Mouse (Mus musculus): Measurements from ENCODE around the gene Tmco5. TPM values are rescaled to one million over a fixed set of nuclear protein-coding genes. Genes with fewer than 3 reads are reported as not detected.

Tmco5 gene
- polyA plus RNA-seq (2014; fragmentation: Nextera tagmentation; extraction: Ambion mirVana): not detected in 2 replicates

DNA sequence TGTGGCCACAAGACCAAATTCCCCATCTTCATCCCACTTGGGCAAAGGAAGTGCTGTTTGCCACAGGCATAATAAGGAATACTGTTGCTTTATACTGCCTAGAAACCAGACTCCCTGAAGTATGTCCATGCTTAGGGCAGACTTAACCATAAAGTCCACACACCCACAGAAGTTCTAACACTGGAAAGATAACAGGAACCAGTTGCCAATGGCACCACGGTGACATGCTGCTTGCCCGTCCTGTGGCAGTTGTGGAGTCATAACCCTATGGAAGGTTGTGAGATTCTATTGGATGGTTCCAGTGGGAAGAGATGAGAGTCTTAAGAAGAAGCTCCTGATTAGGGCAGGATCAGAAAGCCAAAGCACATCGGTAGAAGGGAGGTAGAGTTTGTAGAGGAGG is at the start of gene Tmco5:
Gene Tmco5 (plus strand): TSS at position 301 of the 400 bp plus-strand sequence.
- H3K9me3 ChIP-seq (ENCODE audit: control insufficient read depth, low read depth, low read length): no peaks in the 10 kb centered on the region
- no peak within 1 kb of the TSS for H3K27ac ChIP-seq (ENCODE audit: low read length)
- ATAC-seq (ENCODE audit: insufficient number of reproducible peaks, insufficient read depth, low FRiP score, low read depth): no peak
- 92% methylated on average over 3 of the region's 3 CpGs for WGBS
- no peaks in the 10 kb centered on the region for H3K36me3 ChIP-seq (ENCODE audit: control insufficient read depth, insufficient read depth, low read length)
- H3K9ac ChIP-seq (replicated peaks; ENCODE audit: low read depth, low read length): no peak within 1 kb of the TSS
- no peaks in the 10 kb centered on the region for H3K27me3 ChIP-seq (ENCODE audit: control insufficient read depth, insufficient read depth, low read length)
- H3K4me3 ChIP-seq (ENCODE audit: low read depth, low read length): no peak within 1 kb of the TSS
- no peaks in the 10 kb centered on the region for H3K4me1 ChIP-seq (ENCODE audit: control insufficient read depth, insufficient read depth, low read length)
- H3K4me2 ChIP-seq (replicated peaks; ENCODE audit: low read depth, low read length): no peak within 1 kb of the TSS

DNA sequence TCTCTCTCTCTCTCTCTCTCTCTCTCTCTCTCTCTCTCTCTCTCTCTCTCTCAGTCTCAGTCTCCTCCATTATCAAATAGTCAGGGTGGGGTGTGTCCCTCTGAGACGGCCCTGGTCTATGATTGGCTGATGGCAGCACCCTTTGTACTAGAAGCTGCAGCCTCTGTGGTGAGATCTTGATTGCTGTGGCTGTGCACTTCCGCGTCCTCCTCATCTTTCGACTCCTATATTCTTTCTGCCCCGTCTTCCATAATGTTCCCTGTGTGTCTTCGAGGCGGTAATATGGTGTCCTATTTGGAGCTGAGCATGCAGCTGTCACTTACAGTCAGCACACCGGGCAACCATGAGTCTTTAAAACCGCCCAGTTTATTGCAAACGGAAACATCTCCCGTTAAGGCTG is 46.6 kb upstream of the Tmco5 start:
- no peaks in the 10 kb centered on the region for H3K9me3 ChIP-seq (ENCODE audit: control insufficient read depth, low read depth, low read length)
- H3K27me3 ChIP-seq (ENCODE audit: control insufficient read depth, insufficient read depth, low read length): no peaks in the 10 kb centered on the region
- H3K27ac ChIP-seq (ENCODE audit: low read length): no peak overlapping the region
- 53% methylated on average over 11 of the region's 11 CpGs for WGBS
- no peaks in the 10 kb centered on the region for H3K36me3 ChIP-seq (ENCODE audit: control insufficient read depth, insufficient read depth, low read length)
- no peak for ATAC-seq (ENCODE audit: insufficient number of reproducible peaks, insufficient read depth, low FRiP score, low read depth)
- H3K4me1 ChIP-seq (ENCODE audit: control insufficient read depth, insufficient read depth, low read length): no peaks in the 10 kb centered on the region
- H3K9ac ChIP-seq (replicated peaks; ENCODE audit: low read depth, low read length): no peak overlapping the region
- H3K4me2 ChIP-seq (replicated peaks; ENCODE audit: low read depth, low read length): no peak overlapping the region
- no peak overlapping the region for H3K4me3 ChIP-seq (ENCODE audit: low read depth, low read length)

DNA sequence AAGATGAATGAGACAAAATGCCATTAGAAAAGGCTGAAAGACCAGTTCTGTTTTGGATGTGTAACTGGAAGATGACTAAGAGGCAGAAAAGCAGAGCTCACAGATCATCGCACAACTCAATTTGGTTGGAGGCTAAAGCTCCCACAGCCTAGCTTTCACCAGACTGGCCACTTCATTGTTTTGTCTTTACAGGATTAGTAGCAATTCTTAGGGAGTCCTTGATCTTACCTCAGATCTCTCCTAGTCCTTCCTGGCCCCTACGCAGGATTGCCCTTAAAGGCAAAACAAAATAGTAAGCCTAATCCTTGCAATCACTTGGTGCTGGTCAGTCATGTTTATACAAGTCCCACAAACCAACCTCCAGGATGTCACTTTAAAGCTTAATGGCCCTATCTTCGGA is 40.7 kb upstream of the Tmco5 start:
- Histone ChIP-seq H3K27me3 (ENCODE audit: control insufficient read depth, insufficient read depth, low read length) (no peaks in the 10 kb centered on the region), H3K36me3 (ENCODE audit: control insufficient read depth, insufficient read depth, low read length) (no peaks in the 10 kb centered on the region), H3K4me3 (ENCODE audit: low read depth, low read length) (no peak overlapping the region), H3K4me1 (ENCODE audit: control insufficient read depth, insufficient read depth, low read length) (no peaks in the 10 kb centered on the region), H3K4me2 (replicated peaks; ENCODE audit: low read depth, low read length) (no peak overlapping the region), H3K9me3 (ENCODE audit: control insufficient read depth, low read depth, low read length) (no peaks in the 10 kb centered on the region), H3K27ac (ENCODE audit: low read length) (no peak overlapping the region), H3K9ac (replicated peaks; ENCODE audit: low read depth, low read length) (no peak overlapping the region)
- no peak for ATAC-seq (ENCODE audit: insufficient number of reproducible peaks, insufficient read depth, low FRiP score, low read depth)
- 54% methylated on average over 3 of the region's 3 CpGs for WGBS

DNA sequence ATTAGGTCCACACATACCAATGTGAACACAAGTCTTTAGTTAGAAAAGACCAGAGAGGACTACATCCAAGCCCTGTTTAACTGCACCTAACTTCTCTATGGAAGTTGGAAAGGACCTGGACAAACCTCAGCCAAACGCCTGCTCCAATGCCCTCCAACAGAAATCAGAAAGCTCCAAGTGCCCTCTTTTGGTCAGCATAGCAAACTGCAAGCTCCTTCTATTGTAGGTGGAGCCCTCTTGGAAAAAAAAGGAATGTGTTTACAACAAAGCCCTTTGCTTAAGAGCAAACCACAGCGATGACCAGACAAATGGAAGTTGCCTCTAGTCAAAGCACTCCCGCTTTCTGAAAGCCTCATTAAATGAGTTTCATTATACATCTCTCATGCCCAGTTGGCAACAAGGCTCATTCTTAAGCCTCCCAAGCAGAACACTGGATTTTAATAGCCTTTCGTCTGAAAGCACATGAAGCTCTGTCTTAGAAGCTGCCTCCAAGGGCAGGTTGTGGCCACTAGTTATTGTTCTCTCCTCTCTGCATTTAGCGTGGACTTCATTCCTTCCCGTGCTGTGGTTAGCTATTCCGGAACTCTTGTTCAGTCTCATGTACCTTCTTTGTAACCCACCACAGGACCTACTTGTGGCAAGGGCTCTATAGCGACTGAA is 39.8 kb upstream of the Tmco5 start:
- no peak overlapping the region for H3K27ac ChIP-seq (ENCODE audit: low read length)
- no peaks in the 10 kb centered on the region for H3K9me3 ChIP-seq (ENCODE audit: control insufficient read depth, low read depth, low read length)
- H3K27me3 ChIP-seq (ENCODE audit: control insufficient read depth, insufficient read depth, low read length): no peaks in the 10 kb centered on the region
- no peak overlapping the region for H3K4me3 ChIP-seq (ENCODE audit: low read depth, low read length)
- 49% methylated on average over 8 of the region's 8 CpGs for WGBS
- no peak overlapping the region for H3K4me2 ChIP-seq (replicated peaks; ENCODE audit: low read depth, low read length)
- no peak overlapping the region for H3K9ac ChIP-seq (replicated peaks; ENCODE audit: low read depth, low read length)
- H3K4me1 ChIP-seq (ENCODE audit: control insufficient read depth, insufficient read depth, low read length): no peaks in the 10 kb centered on the region
- no peaks in the 10 kb centered on the region for H3K36me3 ChIP-seq (ENCODE audit: control insufficient read depth, insufficient read depth, low read length)
- peak; percentile 4; the same call in 1 of the 2 replicates for ATAC-seq (ENCODE audit: insufficient number of reproducible peaks, insufficient read depth, low FRiP score, low read depth)

DNA sequence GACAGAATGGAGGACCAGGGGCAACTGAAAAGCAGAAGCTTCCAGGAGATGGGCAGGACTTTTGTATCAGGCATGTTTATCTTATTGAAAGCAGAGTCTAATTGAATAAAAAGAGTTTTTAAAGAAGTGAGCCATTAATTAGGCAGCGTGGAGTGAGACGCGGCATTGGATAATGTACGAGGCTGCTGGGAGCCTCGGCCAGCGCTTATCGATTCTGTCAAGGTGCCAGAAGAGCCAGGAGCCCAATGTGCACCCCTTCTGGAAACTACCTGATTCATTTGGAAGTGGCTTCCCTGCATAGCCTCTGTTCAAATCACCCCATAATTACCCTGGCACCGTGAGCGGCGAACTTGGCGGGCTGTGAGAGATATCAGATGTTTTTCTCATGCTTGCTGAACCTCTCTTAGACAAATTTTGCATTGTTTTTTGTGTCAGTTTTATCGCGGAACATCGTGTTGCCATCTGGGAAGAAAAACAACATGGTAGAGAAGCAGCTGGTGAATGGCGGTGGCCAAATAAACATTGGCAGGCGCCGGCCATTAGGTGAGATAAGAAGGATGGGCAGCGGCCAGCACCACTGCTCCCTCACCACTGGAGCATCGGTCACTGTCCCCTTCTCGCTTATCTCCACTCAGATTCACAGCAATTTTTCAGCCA is 28.4 kb upstream of the Tmco5 start:
- Histone ChIP-seq H3K4me2 (replicated peaks; ENCODE audit: low read depth, low read length) (no peak overlapping the region), H3K4me3 (ENCODE audit: low read depth, low read length) (no peak overlapping the region)

DNA sequence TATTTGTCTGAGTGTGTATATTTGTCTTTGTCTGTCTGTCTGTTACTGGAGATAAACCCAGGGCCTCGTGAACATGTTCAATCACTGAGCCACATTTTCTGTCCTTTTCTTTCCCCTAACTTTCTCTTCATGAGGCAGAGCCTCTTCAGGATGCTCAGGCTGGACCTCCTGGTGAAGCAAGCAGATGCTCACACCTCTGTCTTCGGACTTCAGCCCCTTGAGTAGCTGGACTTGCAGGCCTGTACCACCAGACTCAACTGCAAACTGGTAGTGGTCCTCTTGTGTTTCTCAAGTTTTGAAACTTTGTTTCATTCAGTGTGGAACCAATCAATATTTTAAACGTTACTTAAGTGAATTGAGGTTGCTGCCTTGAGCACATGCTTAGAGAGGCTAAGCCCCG is 27.1 kb upstream of the Tmco5 start:
- no peaks in the 10 kb centered on the region for H3K9me3 ChIP-seq (ENCODE audit: control insufficient read depth, low read depth, low read length)
- no peak overlapping the region for H3K9ac ChIP-seq (replicated peaks; ENCODE audit: low read depth, low read length)
- no peak overlapping the region for H3K27ac ChIP-seq (ENCODE audit: low read length)
- no peaks in the 10 kb centered on the region for H3K27me3 ChIP-seq (ENCODE audit: control insufficient read depth, insufficient read depth, low read length)
- no peak for ATAC-seq (ENCODE audit: insufficient number of reproducible peaks, insufficient read depth, low FRiP score, low read depth)
- H3K4me3 ChIP-seq (ENCODE audit: low read depth, low read length): no peak overlapping the region
- no peak overlapping the region for H3K4me2 ChIP-seq (replicated peaks; ENCODE audit: low read depth, low read length)
- 71% methylated on average over 4 of the region's 4 CpGs for WGBS
- no peaks in the 10 kb centered on the region for H3K4me1 ChIP-seq (ENCODE audit: control insufficient read depth, insufficient read depth, low read length)
- H3K36me3 ChIP-seq (ENCODE audit: control insufficient read depth, insufficient read depth, low read length): no peaks in the 10 kb centered on the region

More for the DNA sequence above, 28.4 kb upstream of the Tmco5 start:
- Histone ChIP-seq H3K27me3 (ENCODE audit: control insufficient read depth, insufficient read depth, low read length) (no peaks in the 10 kb centered on the region), H3K9ac (replicated peaks; ENCODE audit: low read depth, low read length) (no peak overlapping the region), H3K9me3 (ENCODE audit: control insufficient read depth, low read depth, low read length) (no peaks in the 10 kb centered on the region), H3K4me1 (ENCODE audit: control insufficient read depth, insufficient read depth, low read length) (no peaks in the 10 kb centered on the region), H3K27ac (ENCODE audit: low read length) (no peak overlapping the region), H3K36me3 (ENCODE audit: control insufficient read depth, insufficient read depth, low read length) (no peaks in the 10 kb centered on the region)
- no peak for ATAC-seq (ENCODE audit: insufficient number of reproducible peaks, insufficient read depth, low FRiP score, low read depth)
- 55% methylated on average over 20 of the region's 20 CpGs for WGBS

DNA sequence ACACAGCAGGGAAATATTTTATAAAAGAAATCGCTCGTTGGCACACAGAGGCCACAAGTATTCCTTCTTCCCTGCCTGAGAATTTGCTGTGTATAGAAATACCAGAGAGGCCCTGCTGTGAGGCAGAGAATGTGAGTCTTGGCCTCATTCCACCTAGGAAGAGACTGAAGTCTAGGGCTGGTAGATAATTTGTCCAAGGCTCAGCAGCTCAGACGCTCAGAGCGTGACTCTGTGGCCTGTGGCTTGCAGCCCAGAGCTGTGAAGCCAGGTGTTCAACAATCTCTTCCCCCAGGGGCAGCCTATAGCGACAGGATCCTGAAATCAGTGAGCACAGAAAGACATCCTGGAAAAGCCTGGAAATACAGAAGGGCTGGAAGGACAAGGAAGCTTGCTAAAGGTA is 26.2 kb upstream of the Tmco5 start:
- Histone ChIP-seq H3K4me3 (ENCODE audit: low read depth, low read length) (no peak overlapping the region), H3K27ac (ENCODE audit: low read length) (0 out of 2 replicates have a peak overlapping the region, but pooled peaks have one; percentile 11), H3K36me3 (ENCODE audit: control insufficient read depth, insufficient read depth, low read length) (no peaks in the 10 kb centered on the region), H3K4me2 (replicated peaks; ENCODE audit: low read depth, low read length) (no peak overlapping the region), H3K27me3 (ENCODE audit: control insufficient read depth, insufficient read depth, low read length) (no peaks in the 10 kb centered on the region), H3K9me3 (ENCODE audit: control insufficient read depth, low read depth, low read length) (no peaks in the 10 kb centered on the region), H3K9ac (replicated peaks; ENCODE audit: low read depth, low read length) (no peak overlapping the region), H3K4me1 (ENCODE audit: control insufficient read depth, insufficient read depth, low read length) (no peaks in the 10 kb centered on the region)
- 27% methylated on average over 5 of the region's 5 CpGs for WGBS
- ATAC-seq (ENCODE audit: insufficient number of reproducible peaks, insufficient read depth, low FRiP score, low read depth): 0 out of 2 replicates have a peak, but pooled peaks have one; percentile 67

DNA sequence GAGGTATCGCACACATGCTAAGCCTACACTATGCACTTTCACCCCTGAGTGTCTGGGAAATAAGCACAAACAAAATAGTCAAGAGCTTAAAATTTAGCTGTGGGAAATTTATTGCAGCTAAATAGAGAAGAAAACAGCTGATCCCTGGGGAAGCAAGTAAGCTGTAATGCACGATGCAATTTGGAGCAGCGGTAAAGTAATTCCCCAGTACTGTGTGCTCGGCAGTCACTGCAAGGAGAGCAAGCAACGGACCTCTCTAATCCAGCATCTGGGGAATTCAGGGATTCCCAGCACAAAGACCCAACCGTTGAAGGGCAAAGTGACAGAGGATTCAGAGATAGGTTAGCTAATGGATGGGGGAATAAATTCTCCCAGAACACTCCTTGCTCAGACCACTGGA is 19.8 kb upstream of the Tmco5 start:
- no peak overlapping the region for H3K4me3 ChIP-seq (ENCODE audit: low read depth, low read length)
- WGBS: 66% methylated on average over 6 of the region's 6 CpGs
- no peaks in the 10 kb centered on the region for H3K9me3 ChIP-seq (ENCODE audit: control insufficient read depth, low read depth, low read length)
- H3K27ac ChIP-seq (ENCODE audit: low read length): no peak overlapping the region
- ATAC-seq (ENCODE audit: insufficient number of reproducible peaks, insufficient read depth, low FRiP score, low read depth): no peak
- H3K9ac ChIP-seq (replicated peaks; ENCODE audit: low read depth, low read length): no peak overlapping the region
- no peak overlapping the region for H3K4me2 ChIP-seq (replicated peaks; ENCODE audit: low read depth, low read length)
- no peaks in the 10 kb centered on the region for H3K27me3 ChIP-seq (ENCODE audit: control insufficient read depth, insufficient read depth, low read length)
- no peaks in the 10 kb centered on the region for H3K4me1 ChIP-seq (ENCODE audit: control insufficient read depth, insufficient read depth, low read length)
- H3K36me3 ChIP-seq (ENCODE audit: control insufficient read depth, insufficient read depth, low read length): no peaks in the 10 kb centered on the region

Measured in stomach, embryonic 14.5 days (tissue).